Mouse (Mus musculus) ES-E14 (cell line): ENCODE results near the gene B230217C12Rik. TPM values are rescaled to one million over a fixed set of nuclear protein-coding genes. Genes with fewer than 3 reads are reported as not detected.

Experiments used
- DNase-seq: peaks from one replicate; pipeline ENCODE4 v3.0.0-alpha.2; 2013; ENCODE audit warnings: low read depth, low spot score
- H3K27ac ChIP-seq: 2 replicates; pipeline ENCODE4 v1.5.1; 2012; ENCODE audit warnings: low read depth, mild to moderate bottlenecking, low read length, moderate library complexity, mixed read lengths; ENCODE audit not compliant: poor library complexity, insufficient read depth, severe bottlenecking
- H3K36me3 ChIP-seq: 2 replicates; pipeline ENCODE4 v1.6.1; 2012; ENCODE audit warnings: mild to moderate bottlenecking, low read length, moderate library complexity, mixed read lengths; ENCODE audit not compliant: control insufficient read depth, poor library complexity, insufficient read depth, severe bottlenecking
- H3K4me1 ChIP-seq, 2 experiments: fragments of 150-350 bp in 1 of 2; sonication (generic) in 1 of 2; 2 replicates each; pipeline ENCODE4 v1.6.1; 2012; ENCODE audit warnings: low read length in 2 of 2, mild to moderate bottlenecking in 1 of 2, mixed read lengths in 1 of 2; ENCODE audit not compliant: control insufficient read depth in 2 of 2, insufficient read depth in 2 of 2, poor library complexity in 1 of 2
- H3K4me3 ChIP-seq, 2 experiments: fragments of 150-350 bp in 1 of 2; sonication (generic) in 1 of 2; 2 replicates each; pipeline ENCODE4 v1.5.1; 2012; ENCODE audit warnings: low read length in 2 of 2, low read depth in 1 of 2, mild to moderate bottlenecking in 1 of 2, mixed read lengths in 1 of 2; ENCODE audit not compliant: insufficient read depth in 1 of 2, poor library complexity in 1 of 2, severe bottlenecking in 1 of 2
- H3K9ac ChIP-seq: 2 replicates; pipeline ENCODE4 v1.6.1; 2012; ENCODE audit warnings: low read depth, mild to moderate bottlenecking, low read length, mixed read lengths; ENCODE audit not compliant: poor library complexity, insufficient read depth, severe bottlenecking
- H3K9me3 ChIP-seq: fragments of 150-350 bp; sonication (generic); 2 replicates; pipeline ENCODE4 v1.6.1; 2012; ENCODE audit warnings: low read depth, mild to moderate bottlenecking, low read length; ENCODE audit not compliant: control insufficient read depth, insufficient read depth
- CHD2 ChIP-seq: IDR thresholded peaks from 2 replicates; pipeline ENCODE4 v1.6.1; 2014; ENCODE audit warnings: mild to moderate bottlenecking, low read depth, low read length, inconsistent platforms
- HCFC1 ChIP-seq: IDR thresholded peaks from 2 replicates; pipeline ENCODE4 v1.6.1; 2012; ENCODE audit warnings: low read length, inconsistent platforms, borderline replicate concordance; ENCODE audit not compliant: insufficient read depth
- MAFK ChIP-seq: IDR thresholded peaks from 2 replicates; pipeline ENCODE4 v1.6.1; 2014; ENCODE audit warnings: mild to moderate bottlenecking, low read depth, low read length, inconsistent platforms; ENCODE audit not compliant: insufficient read depth
- ZC3H11A ChIP-seq: IDR thresholded peaks from 2 replicates; pipeline ENCODE4 v1.6.1; 2012; ENCODE audit warnings: low read depth, mild to moderate bottlenecking, inconsistent platforms, low read length, borderline replicate concordance
- ZNF384 ChIP-seq: IDR thresholded peaks from 2 replicates; pipeline ENCODE4 v1.6.1; 2012; ENCODE audit warnings: low read depth, low read length, inconsistent platforms
- in situ Hi-C, 2 experiments: fragments of 600-800 bp; cut with MboI; formaldehyde crosslinking; loops; one replicate each; pipeline ENCODE4 v1.15.1; 2025; ENCODE audit warnings: low sequenced_read_pairs in 2 of 2, inconsistent platforms in 1 of 2; ENCODE audit not compliant: unreplicated experiment in 2 of 2
- total RNA-seq: library from RNA; depleted of rRNA; stranded (reverse); fragments of 300-350 nt; gene quantifications from 2 replicates; pipeline ENCODE4 v1.2.3, GENCODE M21; 2012

The B230217C12Rik gene
- total RNA-seq, 1 experiment = 4.1 TPM

DNA sequence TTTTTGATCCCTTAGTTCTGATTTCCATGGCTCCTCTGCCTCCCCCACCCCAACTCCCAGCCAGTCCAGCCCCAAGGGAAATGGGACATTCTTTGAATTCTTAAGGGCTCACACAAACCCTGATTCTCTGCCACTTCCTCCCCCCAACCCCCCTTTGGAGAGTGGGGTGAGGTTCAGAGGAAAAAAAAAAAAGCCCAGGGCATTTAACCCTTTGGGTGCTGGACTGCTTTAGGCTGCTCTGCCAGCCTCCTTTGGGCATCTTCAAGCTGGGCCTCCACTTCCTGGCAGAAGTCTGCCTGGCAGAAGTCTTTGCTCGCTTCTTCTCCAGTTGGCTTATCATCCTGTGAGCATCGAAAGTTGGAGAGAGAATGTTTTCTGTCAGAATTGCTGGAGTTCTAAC, 32.5 kb upstream of the B230217C12Rik start:
- H3K9me3 ChIP-seq = no peaks in the 10 kb centered on the region
- no peak overlapping the region; the same call in 1 of the 2 replicates for H3K9ac ChIP-seq
- no peak for TF ChIP-seq HCFC1
- peak; percentile 98 for TF ChIP-seq ZNF384
- TF ChIP-seq CHD2 = 0 out of 2 replicates have a peak, but pooled peaks have one; percentile 17
- TF ChIP-seq MAFK = no peak
- no peak for TF ChIP-seq ZC3H11A
- H3K4me3 ChIP-seq = peak overlapping the region in 1 of 2 experiments; percentile 35; a peak in 2 of 4 replicates
- peaks cover 14 to 63% of the 10 kb centered on the region in 2 experiments for H3K4me1 ChIP-seq
- in situ Hi-C loops = no loop called here
- H3K27ac ChIP-seq = peak overlapping the region; percentile 84
- no peak for DNase-seq
- H3K36me3 ChIP-seq = peaks cover 40% of the 10 kb centered on the region

DNA sequence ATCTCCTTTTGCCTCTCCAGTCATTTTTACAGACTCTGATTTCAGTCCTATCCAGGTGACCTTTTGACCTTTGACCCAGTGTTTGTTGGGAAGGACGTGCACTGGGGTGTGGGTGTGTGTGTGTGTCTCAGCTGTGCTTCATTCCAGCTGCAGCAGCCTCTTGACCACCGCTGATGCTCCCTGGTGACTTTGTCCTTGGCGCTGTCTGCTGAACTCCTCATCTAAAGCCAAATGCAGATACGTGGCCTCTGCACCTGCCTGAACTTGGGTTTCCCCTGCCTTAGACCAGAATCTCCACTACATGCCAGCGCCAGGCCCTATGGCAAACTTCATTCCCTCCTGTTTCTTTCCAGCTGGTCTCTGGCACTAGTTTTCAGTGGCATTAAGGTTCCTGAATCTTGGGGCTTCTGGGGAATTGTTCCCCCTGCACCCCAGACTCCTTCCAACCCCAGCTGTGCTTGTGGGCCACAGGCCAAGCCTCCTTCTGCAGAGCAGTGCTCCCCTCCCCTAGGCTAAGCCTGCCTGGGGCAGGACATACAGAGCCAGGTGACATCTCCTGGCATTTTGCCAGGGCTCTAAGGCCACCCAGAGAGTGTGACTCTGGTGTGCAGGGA, 31.9 kb upstream of the B230217C12Rik start:
- peak overlapping the region; percentile 16; the same call in 1 of the 2 replicates for H3K9ac ChIP-seq
- DNase-seq = no peak
- peak overlapping the region in 1 of 2 experiments; percentile 35; a peak in 2 of 4 replicates for H3K4me3 ChIP-seq
- H3K4me1 ChIP-seq = peaks cover 15 to 66% of the 10 kb centered on the region in 2 experiments
- peak overlapping the region; percentile 84 for H3K27ac ChIP-seq
- no peak for TF ChIP-seq ZC3H11A
- peaks cover 46% of the 10 kb centered on the region for H3K36me3 ChIP-seq
- in situ Hi-C loops = no loop called here
- no peaks in the 10 kb centered on the region for H3K9me3 ChIP-seq

DNA sequence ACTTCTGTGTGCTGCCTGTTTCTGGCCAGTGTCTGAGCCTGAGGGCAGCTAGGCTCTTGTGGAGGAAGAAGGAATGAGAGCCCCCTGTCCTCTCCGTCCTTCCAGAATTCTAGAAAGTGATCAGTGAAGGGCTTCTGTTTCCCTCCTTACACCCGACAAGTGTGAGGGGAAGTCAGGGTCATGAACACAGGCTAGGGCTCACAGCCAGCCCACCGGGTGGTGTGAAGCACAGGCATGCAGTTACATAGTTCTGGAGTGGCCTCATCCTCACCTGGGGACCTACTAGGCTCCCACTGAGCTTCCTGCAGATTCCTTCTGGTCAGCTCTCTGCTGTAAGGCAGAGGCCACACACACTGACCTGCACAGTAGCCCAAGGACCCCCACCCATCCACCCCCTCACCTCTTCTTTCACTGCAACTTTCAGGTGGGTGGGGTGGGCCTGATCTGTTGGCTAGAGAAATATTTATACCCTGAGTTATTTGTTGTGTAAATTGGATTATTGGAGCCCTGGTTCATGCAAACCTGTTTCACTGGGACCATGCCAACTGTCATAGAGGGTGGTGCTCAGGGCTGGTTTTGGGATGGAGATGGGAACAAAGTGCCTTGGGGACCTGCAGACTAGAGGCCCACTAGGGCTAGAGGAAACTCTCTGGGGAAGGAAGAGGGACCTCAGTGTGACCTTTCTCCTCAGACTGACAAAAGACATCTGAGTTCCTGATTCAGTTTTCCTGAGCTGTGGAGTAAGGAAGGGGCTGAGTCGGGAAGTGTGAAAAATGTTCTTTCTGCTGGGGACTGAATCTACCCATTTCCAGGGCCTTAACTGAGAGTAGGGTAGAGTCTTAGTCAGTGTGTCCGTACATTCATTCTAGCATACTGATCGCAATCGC, 31.1 kb upstream of the B230217C12Rik start:
- H3K9ac ChIP-seq = peak overlapping the region; percentile 16; the same call in 1 of the 2 replicates
- no peak for TF ChIP-seq HCFC1
- TF ChIP-seq CHD2 = no peak
- no peak for TF ChIP-seq ZNF384
- DNase-seq = no peak
- H3K9me3 ChIP-seq = no peaks in the 10 kb centered on the region
- peaks cover 12 to 70% of the 10 kb centered on the region in 2 experiments for H3K4me1 ChIP-seq
- no peak overlapping the region for H3K4me3 ChIP-seq
- H3K27ac ChIP-seq = peak overlapping the region; percentile 84
- peaks cover 52% of the 10 kb centered on the region for H3K36me3 ChIP-seq
- in situ Hi-C loops = no loop called here

DNA sequence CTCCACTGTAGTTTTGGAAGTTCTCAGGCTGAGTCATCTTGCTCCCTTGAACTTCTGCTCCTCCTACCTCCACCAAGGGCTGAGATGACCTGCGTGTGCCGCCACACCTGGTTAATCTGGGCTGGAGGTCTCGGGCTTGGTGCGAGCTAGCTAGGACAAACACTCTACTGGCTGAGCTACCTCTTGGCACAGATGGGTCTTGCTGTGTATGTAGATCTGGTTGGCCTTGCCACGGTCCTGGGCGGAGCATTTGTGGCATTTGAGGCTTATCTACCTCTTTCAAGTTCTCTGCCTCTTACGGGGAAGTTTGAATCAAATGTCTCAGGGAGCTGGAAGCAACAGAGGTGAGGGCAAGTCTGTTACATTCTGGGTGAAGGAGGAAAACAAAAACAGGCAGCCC, 30.2 kb upstream of the B230217C12Rik start:
- no peaks in the 10 kb centered on the region for H3K9me3 ChIP-seq
- no peak overlapping the region for H3K9ac ChIP-seq
- peaks cover 60% of the 10 kb centered on the region for H3K36me3 ChIP-seq
- DNase-seq = no peak
- no peak overlapping the region for H3K4me3 ChIP-seq
- H3K4me1 ChIP-seq = peaks cover 11 to 72% of the 10 kb centered on the region in 2 experiments
- no peak overlapping the region for H3K27ac ChIP-seq
- TF ChIP-seq HCFC1 = no peak
- no peak for TF ChIP-seq MAFK
- no peak for TF ChIP-seq ZNF384
- TF ChIP-seq CHD2 = no peak
- in situ Hi-C loops = no loop called here
